ENCODE assay signal across 2 mouse cellular contexts in the genomic region with DNA sequence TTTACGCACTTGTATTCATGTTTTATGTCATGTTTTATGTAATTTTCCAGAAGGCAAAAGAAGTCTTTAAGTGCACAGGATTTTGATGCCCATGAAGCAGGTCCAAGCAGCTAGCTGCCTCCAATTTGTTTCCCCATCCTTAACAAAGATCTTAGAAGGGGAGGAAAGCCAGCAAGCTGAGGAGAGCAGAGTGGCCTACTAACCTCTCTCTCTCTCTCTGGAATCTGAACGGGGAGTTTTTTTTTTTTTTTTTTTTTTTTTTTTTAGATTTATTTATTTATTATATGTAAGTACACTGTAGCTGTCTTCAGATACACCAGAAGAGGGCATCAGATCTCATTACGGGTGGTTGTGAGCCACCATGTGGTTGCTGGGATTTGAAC.
A peak's percentile ranks its signal among the peaks of the same experiment; 100 is the strongest.
TF ChIP-seq lines count a peak whose summit lies in the region.

No protein-coding gene starts in this region.

TF ChIP-seq in ES-E14, 5 proteins besides CTCF, POLR2A, EP300 and RAD21:
- TF ChIP-seq ZNF384 (IDR thresholded peaks at IDR 0.05; ENCODE audit: low read depth, low read length) = peak; percentile 88

TF ChIP-seq in MEL, 35 proteins besides CTCF, POLR2A, EP300 and RAD21:
- TF ChIP-seq ZNF384 (IDR thresholded peaks at IDR 0.05; ENCODE audit: low read depth, low read length) = peak; percentile 70
